Mouse (Mus musculus): ENCODE results near the gene Macf1.

Gene Macf1

DNA sequence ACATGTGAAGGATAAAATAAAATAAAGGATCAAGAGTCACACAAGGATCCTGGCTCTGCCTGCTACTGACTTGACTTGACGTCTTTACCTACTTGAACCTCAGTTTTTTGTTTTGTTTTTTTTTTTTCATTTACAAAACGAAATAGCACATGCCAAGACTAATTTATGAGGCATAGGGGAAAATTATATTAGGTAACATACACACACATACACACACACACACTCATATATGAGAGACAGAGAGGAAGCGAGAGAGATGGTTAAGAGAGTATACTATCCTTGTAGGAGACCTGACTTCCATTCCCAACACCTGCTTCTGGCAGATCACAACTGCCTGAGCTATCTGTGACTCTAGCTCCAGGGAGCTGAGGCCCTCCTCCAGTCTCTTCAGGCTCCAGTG is at the start of gene Macf1:
Gene Macf1, minus strand, starts transcription at position 101 of the 400 bp plus-strand sequence.
- no peak for DNase-seq (ENCODE audit: low read depth)

DNA sequence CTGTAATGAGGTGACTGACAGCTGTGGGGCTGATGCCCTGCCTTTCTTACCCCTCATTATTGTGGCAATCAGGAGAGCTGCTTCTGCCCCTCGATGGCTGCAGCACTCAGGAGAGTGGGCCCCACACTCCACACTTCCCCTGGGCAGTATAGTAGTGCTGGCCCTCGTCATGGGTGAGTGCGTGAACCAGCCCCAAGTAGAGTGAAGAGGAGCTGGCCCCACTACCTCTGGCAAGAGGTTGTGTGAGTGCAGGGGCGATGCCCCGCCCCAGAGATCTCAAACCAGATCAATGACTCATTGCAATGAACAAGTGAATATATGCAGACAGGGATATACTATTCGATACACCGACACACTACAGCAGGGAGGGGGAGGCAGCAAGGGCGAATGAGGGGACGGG is 49.4 kb upstream of the Macf1 start:
- DNase-seq (ENCODE audit: low read depth) = no peak

DNA sequence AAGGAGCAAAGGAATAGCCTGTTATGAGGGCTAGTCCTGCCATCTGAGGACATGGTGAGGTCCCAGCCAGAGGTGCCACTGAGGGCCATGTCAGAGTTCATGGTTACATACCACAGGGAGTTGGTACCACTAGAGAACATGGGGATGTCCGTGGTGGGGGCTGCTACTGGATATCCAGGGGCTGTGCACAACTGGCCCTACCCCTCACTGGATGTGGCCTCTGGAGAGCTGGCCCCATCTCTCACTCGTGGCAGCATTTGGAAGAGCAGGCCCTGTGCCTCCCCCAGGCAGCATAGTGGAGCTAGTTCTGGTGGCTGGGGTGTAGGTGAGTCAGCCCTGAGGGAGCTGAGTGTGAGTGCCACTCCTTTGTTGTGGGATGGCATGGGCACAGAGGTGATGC is 48.8 kb upstream of the Macf1 start:
- DNase-seq (ENCODE audit: low read depth) = no peak

DNA sequence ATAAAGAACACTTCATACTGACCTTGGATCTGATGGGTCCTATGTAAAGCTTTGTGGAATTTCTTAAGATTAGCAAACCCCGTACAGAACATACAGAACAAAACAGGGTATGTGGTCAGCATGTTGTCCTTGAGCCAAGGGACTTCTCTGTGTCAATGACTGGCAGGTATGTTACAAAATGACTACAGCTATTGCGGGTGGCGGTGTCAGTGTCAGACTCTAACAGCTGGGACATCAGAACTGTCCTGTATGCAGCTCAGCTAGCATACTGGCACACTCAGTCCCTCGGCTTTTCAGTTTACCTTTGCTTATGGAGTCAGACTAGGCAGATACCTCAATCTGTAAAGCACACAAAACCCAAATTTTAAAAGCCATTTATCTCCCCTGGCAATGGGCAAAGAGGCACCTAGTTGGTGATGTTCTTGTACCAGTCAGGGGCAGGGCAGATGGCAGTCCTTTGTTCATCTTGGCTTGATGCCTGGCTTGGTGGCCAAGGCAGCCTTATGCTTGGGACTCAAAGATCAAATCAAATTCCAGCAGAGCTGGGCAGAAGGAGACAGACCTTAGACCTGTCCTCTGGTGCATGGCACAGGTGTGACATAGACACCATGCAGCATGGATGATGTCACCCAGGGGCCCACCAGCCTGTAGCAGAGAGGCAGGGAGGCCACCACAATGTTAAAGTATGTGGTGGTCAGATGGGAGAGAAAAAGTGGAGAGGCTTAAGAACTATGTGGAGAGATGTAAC is 48.2 kb upstream of the Macf1 start:
- no peak for DNase-seq (ENCODE audit: low read depth)

DNA sequence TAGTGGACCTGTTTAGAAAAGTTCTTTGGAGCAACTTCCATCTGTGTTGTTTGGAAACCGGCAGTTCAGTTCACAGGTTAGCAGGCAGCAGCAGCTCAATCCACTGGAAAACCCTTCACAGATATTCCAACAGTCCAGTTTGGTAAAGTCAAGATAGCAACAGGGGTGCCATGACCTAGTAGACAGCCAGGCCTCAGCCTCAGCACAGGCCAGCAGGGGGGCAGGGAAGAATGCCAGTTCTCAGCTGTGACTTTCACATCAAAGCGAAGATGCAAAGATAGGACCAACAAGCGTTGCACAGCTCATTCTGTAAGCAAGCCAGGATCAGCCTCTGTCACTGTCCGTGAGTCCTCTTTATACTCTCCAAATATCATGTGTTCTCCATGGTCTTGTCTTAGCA is 37.6 kb upstream of the Macf1 start:
- DNase-seq (ENCODE audit: low read depth) = no peak

DNA sequence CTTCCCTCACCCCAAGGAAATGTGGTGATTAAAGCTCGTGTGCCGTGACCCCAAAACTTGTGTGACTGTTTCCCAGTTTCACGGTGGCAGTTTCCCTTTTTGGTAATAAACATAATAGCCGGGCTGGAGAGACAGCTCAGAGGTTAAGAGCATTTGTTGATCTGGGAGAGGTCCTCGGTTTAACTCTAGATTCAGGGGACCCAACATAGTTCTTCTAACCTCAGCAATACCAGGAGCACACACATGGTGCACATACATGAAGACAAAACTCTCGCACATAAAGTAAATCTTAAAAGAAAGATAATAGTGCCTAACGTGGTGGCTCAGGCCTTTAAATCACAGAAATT is 34.2 kb upstream of the Macf1 start:
- DNase-seq (ENCODE audit: low read depth) = no peak

DNA sequence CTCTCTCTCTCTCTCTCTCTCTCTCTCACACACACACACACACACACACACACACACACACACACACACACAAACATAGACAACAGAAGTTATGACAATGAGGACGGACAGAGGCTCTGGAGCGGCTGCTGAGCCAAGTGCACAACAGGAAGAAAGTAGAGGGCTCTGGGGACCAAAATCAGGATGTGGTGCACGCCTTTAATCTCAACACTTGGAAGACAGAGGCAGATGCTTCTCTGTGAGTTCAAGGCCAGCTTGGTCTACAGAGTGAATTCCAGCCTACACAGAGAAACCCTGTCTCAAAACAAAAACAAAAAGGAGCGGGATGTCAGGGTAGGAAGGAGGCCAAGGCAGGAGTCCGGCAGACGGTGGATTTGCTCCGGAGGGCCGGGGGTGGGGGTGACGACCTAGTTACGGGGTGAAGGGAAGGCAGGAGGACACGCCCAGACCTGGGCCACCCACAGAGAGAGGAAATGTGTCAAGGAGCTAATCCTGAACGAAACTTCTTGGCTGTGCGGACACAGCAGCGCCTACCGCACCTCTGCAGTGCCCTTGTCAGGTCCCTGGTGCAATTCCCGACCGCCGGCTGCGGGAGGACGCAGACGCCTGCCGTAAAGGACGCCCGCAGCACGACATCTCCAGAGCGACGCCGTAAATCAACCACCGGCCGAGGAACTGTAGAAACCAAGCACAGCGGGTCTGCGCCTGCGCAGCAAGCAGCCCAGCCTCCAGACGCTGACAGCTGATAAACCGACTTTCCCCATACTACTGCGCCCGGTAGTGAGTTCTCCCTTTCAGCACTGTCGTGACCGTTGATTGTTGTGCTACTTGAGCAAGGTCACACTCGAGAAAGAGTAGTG is 33.6 kb upstream of the Macf1 start, which contains the start of gene Ndufs5:
Gene Ndufs5, minus strand, starts transcription at position 629 of the 860 bp plus-strand sequence.
- DNase-seq (ENCODE audit: low read depth) = peak; percentile 95

DNA sequence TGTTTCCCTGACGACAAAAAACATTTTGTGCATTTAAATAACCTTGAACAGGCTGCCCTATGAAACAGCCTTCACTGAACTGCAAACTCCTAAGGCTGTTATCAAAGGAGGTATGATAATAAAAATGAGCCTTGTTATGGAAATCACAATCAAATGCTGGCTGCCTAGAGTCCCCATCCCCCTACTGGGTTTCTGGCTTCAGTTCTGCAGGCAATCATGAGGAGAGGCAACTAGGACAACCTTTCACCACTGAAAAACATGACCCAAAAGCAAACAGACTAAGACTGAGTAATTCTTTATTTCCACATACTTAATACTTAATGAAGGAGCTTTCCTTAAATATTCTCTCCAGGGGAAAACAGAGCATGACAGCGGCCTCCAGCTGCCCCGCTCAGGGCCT is 28.3 kb upstream of the Macf1 start:
- no peak for DNase-seq (ENCODE audit: low read depth)

DNA sequence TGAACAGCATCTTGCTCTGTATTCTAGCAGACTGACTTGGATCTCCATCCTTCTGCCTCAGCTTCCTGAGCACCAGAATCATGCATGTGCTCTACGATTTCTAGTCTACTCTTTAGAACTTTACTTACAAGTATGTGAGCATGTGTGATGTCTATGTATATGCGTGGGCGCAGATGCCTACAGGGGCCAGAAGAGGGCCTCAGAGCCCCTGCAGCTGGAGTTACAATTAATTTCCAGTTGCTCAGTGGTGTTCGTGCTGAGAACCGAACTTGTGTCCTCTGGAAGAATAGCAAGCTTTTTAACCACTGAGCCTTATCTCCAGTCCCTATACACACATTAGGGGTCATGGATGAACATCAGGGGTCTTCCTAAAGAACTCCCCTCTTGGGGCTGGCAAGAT is 23.2 kb upstream of the Macf1 start:
- DNase-seq (ENCODE audit: low read depth) = no peak

DNA sequence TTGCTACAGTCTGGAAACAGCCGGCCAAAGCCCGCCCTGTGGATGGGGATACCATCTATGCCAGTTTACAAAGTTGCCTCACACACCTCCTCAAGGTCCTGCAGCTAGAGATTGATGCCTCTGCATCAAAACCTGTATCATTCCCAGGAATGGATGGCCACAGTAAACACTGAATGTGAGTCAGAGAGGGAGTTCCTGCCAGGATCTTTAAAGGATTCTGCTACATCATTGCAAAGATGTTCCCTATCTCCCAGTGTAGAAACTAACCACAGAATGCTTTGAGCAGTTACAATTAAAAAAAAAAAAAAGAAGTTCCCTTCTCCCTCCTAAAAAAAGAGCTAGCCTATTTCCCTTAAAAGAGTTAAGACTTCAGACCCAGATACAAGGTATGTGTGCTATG is 21.2 kb upstream of the Macf1 start:
- DNase-seq (ENCODE audit: low read depth) = no peak

DNA sequence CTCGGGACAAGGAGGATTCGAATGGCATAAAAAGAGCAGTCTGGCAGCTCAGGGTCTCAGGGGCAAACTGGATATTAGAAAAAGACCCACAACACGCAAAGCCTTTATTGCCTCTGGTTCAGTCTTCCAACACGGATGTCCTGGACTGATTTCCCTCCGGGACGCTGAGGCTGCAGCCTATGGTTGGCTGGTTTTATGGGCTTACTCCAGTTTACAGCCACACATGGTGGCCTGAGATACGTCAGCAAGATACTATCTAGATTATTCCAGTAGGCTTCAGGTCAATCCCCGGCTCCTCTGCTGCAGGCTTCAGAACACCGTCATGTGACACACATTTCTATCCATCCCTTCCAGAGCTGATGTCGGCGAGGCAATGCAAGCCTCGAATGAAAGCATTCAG is 9.2 kb upstream of the Macf1 start:
- no peak for DNase-seq (ENCODE audit: low read depth)

DNA sequence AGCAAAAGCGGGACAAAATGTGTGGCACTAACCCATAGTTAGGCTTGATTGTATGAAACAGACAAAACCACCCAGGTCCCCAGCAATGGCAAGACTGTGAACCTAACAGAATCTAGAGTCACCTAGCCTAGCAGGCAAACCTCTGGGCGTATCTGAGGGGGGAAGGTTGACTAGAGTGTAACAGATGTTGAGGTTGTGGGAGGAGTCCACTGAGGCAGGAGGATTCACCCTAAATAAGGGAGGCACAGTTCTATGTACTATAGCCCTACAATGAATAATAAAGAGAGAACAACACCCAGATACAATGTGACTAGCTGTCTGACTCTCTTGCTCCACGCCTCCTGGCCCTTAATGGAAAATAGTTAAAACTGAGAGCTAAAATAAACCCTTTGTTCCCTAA is 7.9 kb upstream of the Macf1 start:
- no peak for DNase-seq (ENCODE audit: low read depth)

DNA sequence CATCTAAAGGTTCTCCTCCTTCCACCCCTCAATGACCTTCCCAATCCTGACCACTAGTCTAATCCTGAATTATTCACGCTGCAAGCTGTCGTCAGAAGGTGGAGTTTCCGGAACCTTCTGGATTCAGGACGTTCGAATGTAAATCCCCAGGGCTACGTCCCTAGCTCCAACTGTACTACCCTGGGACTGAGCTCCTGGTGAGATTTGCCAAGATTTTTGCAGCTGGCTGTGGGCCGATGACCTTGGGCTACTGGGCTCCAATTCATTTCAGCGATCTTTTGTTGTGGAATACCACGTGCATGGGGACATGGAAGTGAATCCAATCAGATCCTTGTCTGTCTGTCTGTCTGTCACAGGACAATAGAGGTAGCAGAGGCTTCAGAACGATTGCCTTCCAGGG is 6.2 kb upstream of the Macf1 start:
- no peak for DNase-seq (ENCODE audit: low read depth)

DNA sequence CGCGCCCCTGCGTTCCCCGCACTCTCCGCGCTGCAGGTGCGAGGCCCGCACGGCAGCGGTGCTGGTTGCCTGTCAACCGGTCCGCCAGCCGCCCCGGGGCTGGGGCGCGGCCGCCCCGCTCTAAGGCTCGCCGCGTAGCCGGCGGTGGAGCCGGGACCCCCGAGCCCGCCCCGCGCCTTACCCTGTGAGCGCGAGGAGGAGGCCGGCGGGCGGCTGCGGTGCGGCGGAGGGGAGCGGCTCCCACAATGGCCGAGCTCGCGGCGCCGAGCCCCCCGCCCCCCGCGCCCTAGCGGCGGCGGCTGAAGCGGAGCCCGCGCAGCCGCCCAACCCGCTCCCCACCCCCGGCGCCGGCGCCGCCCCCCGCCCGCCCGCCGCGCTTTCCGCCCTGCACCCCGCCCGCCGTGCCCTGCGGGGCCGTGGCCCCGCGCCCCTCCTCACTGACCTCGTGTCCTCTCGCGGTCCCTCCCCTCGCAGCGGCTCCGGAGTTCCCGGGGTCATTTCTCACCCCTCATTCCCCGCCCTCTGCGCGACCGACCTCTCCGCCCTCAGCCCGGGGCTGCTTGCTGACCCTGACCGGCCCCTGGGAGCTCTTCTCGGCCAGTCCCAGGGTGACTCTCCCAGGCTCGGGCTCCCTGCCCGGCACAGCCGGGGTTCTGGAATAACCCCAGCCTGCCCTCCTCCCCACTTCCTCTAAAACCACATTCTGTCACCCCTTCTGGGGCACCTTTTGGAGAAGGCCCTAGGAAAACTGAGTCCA is 3.0 kb upstream of the Macf1 start:
- DNase-seq (ENCODE audit: low read depth) = no peak

DNA sequence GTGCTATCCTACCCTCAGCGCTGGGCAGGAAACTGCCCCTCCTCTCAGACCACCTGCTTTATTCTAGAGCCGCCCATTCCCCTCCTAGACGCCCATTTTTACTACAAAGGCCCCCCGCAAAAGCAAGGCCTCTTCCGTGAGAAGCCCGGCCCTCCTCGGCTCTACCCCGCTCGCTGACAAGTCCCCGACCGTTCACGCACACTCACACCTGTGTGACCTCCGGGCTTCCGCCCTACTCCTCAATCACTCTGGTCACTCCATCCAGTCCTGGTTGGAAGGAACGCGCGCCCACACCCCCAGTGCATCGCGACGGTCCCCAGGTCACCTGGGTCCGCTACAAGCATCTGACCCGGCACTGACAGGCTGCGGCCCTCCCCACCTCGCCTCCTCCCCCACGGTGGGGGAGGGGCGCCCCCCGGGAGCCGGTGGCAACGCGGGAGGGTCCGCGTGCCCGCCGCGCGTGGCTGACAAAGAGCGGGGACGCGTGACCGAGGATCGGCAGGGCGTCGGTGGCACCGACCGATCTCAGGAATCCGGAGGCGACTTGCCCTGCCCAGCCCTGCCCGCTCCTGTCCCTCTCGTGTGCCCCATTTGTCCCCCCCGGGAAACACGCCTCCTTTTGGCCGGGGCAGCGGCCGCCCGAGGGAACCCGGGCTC is 2.3 kb upstream of the Macf1 start:
- no peak for DNase-seq (ENCODE audit: low read depth)

DNA sequence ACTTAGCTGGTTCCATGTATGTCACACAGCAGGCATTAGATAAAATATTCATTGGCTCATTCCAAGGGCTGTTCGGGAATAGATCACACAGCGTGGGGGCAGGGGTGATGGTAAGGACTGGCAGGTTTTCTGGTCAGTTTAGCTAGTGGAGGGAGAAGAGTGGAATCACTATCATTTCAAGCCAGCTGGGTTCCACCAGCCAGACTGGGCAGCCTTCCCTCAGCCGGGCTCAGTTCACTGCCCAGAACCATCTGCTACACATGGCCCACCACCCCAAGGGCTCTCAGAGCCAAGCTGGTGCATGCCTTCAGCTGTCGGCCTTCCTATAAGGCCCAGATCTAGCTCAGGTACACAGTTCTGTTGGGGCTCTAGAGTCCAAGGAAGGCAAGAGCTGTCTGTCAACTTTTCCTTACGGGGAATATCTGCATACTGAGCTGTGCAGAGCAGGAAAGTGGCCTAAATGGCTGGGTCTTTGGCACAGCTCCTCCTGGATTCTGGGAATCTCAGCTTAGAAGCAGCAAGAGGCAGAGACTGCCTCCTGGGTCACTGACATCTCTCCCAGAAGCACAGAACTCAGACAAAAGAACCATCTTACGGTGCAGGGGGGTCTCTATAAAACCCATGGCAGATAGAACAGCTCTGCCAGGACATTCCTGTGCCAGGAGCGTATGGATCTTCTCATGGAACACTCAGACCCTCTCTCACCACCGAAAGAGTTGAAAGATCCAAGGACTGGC is 1.5 kb upstream of the Macf1 start:
- DNase-seq (ENCODE audit: low read depth) = no peak

DNA sequence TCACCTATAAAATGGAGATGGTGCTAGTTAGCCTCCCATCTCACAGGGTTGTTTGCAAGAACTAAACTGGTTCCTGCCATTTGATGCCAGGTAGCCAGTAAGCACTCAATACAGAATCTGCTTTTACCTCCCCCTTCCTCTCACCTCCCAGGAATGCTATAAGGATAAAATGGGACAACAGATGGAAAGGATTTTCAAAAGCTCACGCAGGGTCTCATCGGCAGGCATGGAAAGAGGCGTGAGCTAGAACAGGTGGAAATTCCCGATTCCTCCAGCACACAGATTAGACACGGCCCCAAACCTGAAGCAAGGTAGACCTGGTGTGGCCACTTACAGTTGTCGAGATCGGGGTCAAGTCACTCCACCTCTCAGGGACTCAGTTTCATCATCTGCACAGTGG is 886 bp upstream of the Macf1 start:
- DNase-seq (ENCODE audit: low read depth) = no peak

DNA sequence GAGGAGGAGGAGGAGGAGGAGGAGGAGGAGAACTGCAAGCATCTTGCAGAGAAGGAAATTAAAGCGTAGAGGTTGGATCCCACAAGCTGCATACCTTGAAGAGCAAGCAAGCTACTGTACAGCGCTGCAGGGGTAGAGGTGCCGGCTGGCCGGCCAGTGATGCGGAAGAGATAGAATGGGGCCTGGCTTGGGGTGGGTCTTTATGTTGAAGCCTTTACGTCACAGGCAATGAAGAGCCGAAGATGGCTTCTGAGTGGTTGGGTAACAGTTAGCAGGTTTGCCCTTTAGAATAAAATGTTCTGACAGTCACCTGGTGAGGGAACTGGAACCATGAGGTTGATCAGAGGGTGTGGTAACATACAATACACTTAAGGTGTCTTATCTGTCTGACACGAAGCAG is 1.9 kb downstream of the Macf1 start:
- no peak for DNase-seq (ENCODE audit: low read depth)

DNA sequence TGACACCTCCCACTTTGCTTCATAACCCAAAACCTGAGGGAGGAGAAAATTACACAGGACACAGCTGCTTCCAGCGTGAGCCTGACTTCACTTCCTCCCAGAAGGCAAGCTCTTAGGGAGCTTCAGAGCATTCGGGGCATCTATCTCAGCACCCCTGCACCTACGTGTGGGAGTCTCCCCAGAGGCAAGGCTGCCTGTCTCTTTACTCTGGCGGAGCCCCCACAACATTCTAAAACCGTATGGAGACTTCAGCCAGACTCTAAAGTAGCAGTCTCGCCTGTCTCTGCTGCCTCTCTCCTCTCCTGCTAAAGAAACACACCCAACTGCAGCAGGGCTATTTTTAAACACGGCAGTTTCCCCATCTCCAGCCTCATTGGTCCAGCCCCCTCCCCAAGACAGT is 3.2 kb downstream of the Macf1 start:
- no peak for DNase-seq (ENCODE audit: low read depth)

DNA sequence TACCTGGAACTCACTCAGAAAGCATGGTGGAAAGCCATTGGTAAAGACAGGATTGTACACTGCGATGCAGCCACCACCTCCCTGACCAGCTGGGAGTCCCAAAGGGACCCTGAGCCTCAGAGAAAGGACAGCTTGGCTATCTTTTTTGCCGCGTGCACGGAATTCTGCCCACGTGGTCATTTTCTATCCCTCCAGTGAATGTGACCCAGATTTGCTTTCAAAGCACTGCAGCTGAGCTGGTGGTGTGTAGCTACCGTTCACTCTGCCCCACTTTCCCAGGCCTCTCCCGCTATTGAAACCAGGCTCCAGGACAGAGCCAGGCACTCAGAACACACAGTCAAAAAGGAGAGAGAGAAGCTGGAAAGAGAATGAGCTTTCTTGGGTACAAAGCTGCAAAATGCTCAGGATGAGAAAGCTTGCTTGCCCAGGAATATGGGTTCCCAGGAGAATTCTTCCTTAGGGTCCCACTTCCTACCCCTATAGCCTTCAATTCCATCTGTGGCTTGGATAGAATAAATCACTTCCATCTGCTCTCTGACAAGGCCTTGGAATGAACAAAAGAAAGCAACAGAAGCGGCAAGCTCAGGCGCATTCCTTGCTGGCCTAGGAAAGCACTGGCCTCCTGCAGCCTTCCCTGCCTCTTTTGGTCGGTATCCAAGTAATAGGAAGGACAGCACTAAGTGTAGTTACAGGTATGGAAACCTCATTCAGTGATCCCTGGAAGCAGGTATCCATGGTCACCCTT is 6.9 kb downstream of the Macf1 start:
- no peak for DNase-seq (ENCODE audit: low read depth)

DNA sequence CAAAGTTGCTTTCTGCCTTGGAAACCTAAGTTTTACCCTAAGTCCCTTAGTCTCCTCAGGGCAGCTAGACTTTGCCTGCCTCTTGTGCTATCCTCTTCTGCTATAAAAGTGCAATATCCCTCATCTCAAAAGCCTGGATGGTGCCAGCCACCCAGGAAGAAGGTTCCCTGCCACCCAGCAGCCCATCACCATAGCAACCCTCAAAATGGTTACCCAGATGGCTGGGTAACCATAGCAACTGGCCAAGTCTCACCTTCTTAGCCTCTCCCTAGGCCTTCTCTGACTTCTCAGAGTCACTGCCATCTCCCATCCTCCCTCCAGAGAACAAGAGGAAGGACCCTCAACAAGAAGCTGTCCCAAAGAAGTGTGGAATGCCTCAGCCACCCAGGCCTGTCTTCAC is 13.6 kb downstream of the Macf1 start:
- DNase-seq (ENCODE audit: low read depth) = no peak
